Mouse (Mus musculus) forebrain, embryonic 10.5 days (tissue): Measurements from ENCODE around the gene Slk. TPM values are rescaled to one million over a fixed set of nuclear protein-coding genes. Genes with fewer than 3 reads are reported as not detected.
A peak's percentile ranks its signal among the peaks of the same experiment; 100 is the strongest.

Source experiments
- DNase-seq: peaks from one replicate; pipeline ENCODE4 v3.0.0-alpha.2; 2017; ENCODE audit warnings: low spot score; ENCODE audit errors: extremely low spot score
- H3K27ac ChIP-seq: fragments of 300-500 bp; sonication (generic); 2 replicates; pipeline ENCODE4 v1.5.1; 2016; ENCODE audit warnings: mild to moderate bottlenecking
- H3K27me3 ChIP-seq: fragments of 300-500 bp; sonication (generic); 2 replicates; pipeline ENCODE4 v1.6.1; 2016; ENCODE audit warnings: mild to moderate bottlenecking; ENCODE audit not compliant: poor library complexity, severe bottlenecking
- H3K36me3 ChIP-seq: fragments of 300-500 bp; sonication (generic); replicated peaks from 2 replicates; pipeline ENCODE4 v1.6.1; 2016; ENCODE audit warnings: mild to moderate bottlenecking, moderate library complexity
- H3K4me1 ChIP-seq: fragments of 300-500 bp; sonication (generic); 2 replicates; pipeline ENCODE4 v1.6.1; 2016
- H3K4me3 ChIP-seq: fragments of 300-500 bp; sonication (generic); 2 replicates; pipeline ENCODE4 v1.5.1; 2016; ENCODE audit warnings: mild to moderate bottlenecking, moderate library complexity
- H3K9me3 ChIP-seq: fragments of 300-500 bp; sonication (generic); 2 replicates; pipeline ENCODE4 v1.6.1; 2016; ENCODE audit warnings: mild to moderate bottlenecking, moderate library complexity
- WGBS: fragments of 180-500 bp; shearing (Covaris S2); methylation state at CpG from one replicate; pipeline ENCODE4 v1.1.7; 2016; 5-methylcytosine and 5-hydroxymethylcytosine counted together
- polyA plus RNA-seq: library from polyadenylated mRNA; unstranded; fragments of >200 nt; fragmentation: Nextera tagmentation; extraction: Ambion mirVana; gene quantifications from 2 replicates; pipeline ENCODE4 v1.2.1, GENCODE M21; 2016

The Slk gene
- polyA plus RNA-seq, 1 experiment from 2014 or later, result 10.3 TPM

DNA sequence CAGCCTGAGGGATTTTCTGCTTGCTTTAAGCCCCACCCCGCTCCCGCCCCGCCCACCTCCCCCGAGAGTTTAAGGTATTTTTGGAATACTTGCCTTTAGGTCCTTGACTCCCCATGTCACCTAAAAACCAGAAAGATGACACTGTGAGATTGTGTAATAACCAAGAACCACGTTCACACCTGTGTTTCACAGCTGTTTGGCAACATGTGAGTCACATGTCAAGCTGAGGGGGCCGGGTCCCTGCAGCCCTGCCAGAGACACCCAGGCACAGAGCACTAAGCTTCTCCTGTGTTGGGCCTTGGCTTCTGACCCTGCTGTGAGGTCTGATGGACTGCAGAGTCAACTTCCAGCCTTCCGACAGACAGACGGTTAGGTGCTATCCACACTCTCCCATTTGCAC is 88.1 kb downstream of the Slk start:
- Histone ChIP-seq H3K4me3 (no peak overlapping the region), H3K4me1 (peaks cover 21% of the 10 kb centered on the region), H3K36me3 (no peaks in the 10 kb centered on the region), H3K9me3 (no peaks in the 10 kb centered on the region), H3K27ac (no peak overlapping the region), H3K27me3 (no peaks in the 10 kb centered on the region)
- 68% methylated on average over 8 of the region's 8 CpGs for whole genome bisulfite sequencing
- no peak for DNase-seq

GRCm38 (mm10) chr19:47668399-47668798 is 88.9 kb downstream of the Slk start:
- H3K9me3 ChIP-seq, result no peaks in the 10 kb centered on the region
- peaks cover 21% of the 10 kb centered on the region for H3K4me1 ChIP-seq
- 78% methylated on average over 9 of the region's 9 CpGs for WGBS
- no peaks in the 10 kb centered on the region for H3K27me3 ChIP-seq
- H3K36me3 ChIP-seq, result no peaks in the 10 kb centered on the region
- H3K27ac ChIP-seq, result 0 out of 2 replicates have a peak overlapping the region, but pooled peaks have one; percentile 26
- no peak overlapping the region for H3K4me3 ChIP-seq
- DNase-seq, result no peak

- H3K4me1 ChIP-seq, result 0 out of 2 replicates have a peak, but pooled peaks cover 3% of the 10 kb centered on the region
- no peaks in the 10 kb centered on the region for H3K9me3 ChIP-seq
- no peaks in the 10 kb centered on the region for H3K27me3 ChIP-seq
- H3K4me3 ChIP-seq, result no peak overlapping the region
- H3K36me3 ChIP-seq, result no peaks in the 10 kb centered on the region
- no peak for DNase-seq
- H3K27ac ChIP-seq, result no peak overlapping the region
- WGBS, result 37% methylated on average over 8 of the region's 8 CpGs
Measured at GRCm38 (mm10) chr19:47674419-47674818, 94.9 kb downstream of the Slk start.

DNA sequence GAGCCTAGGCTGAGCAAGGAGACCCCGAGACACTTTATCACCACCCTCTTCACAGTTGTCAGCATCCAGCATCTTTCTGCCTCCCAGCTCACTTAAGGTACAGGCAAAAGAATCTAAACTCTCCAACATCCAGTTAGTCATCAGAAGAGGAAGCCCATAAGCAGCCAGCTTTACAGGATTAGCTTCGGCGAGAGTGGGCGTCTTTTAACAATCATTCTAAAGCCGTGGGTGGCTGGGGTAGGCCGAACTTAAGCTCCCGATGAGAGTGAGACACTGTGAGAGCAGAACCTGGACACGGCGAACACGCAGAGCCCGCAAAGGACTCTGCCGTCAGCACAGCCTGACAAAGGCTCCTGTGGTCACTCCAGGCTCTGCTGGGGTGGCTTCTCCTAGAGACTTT is 99.2 kb downstream of the Slk start:
- no peak for DNase-seq
- H3K4me3 ChIP-seq, result no peak overlapping the region
- 70% methylated on average over 12 of the region's 12 CpGs for WGBS

DNA sequence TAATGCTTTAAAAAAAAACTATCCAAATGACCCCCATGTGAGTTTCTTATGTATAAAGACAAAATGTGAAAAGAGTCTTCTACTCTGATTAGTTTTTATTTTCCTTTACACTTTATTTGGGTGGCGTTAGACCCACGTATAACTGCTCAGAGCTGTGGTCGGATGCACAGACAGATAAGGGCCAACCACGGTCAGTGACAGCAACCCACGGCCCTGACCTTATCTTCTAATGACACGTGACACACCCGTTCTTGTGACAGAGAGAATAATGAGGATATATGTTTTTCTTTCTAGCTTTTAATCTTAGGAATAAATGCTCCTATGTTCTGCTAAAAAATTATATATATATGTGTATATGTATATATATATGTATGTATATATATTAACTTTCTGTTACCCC is 110.1 kb downstream of the Slk start:
- no peak overlapping the region for H3K27ac ChIP-seq
- WGBS, result 90% methylated on average over 7 of the region's 7 CpGs
- H3K4me1 ChIP-seq, result peaks cover 30% of the 10 kb centered on the region
- H3K36me3 ChIP-seq, result no peaks in the 10 kb centered on the region
- peaks cover 21% of the 10 kb centered on the region for H3K27me3 ChIP-seq
- no peak for DNase-seq
- H3K4me3 ChIP-seq, result no peak overlapping the region
- no peaks in the 10 kb centered on the region for H3K9me3 ChIP-seq

More for the DNA sequence above, 99.2 kb downstream of the Slk start:
- Histone ChIP-seq H3K4me1 (0 out of 2 replicates have a peak, but pooled peaks cover 7% of the 10 kb centered on the region), H3K9me3 (no peaks in the 10 kb centered on the region), H3K36me3 (no peaks in the 10 kb centered on the region), H3K27ac (no peak overlapping the region), H3K27me3 (no peaks in the 10 kb centered on the region)

- peaks cover 21% of the 10 kb centered on the region for H3K27me3 ChIP-seq
- DNase-seq, result no peak
- 81% methylated on average over 6 of the region's 6 CpGs for WGBS
Measured at GRCm38 (mm10) chr19:47691994-47692393, 112.5 kb downstream of the Slk start, which contains the start of gene Col17a1. Gene Col17a1 (minus strand): TSS chr19:47692094.

More at GRCm38 (mm10) chr19:47691994-47692393, 112.5 kb downstream of the Slk start, which contains the start of gene Col17a1:
- no peaks in the 10 kb centered on the region for H3K9me3 ChIP-seq
- no peak within 1 kb of the TSS for H3K27ac ChIP-seq
- H3K4me3 ChIP-seq, result no peak within 1 kb of the TSS
- peaks cover 19% of the 10 kb centered on the region for H3K4me1 ChIP-seq
- H3K36me3 ChIP-seq, result no peaks in the 10 kb centered on the region

Other genes with a start within 250 kb of the Slk start
- 1.5 and 1.8 TPM in 2 replicates for gene Sh3pxd2a, start 115.3 kb upstream of the Slk start, polyA plus RNA-seq
- gene Stn1, start 42.2 kb upstream of the Slk start, polyA plus RNA-seq, result 64.3 and 68.1 TPM in 2 replicates
- gene Col17a1, start 112.4 kb downstream of the Slk start, polyA plus RNA-seq, result 0.21 and 0.22 TPM in 2 replicates
- 290 and 317 TPM in 2 replicates for gene Sfr1, start 152.0 kb downstream of the Slk start, polyA plus RNA-seq